Mouse (Mus musculus): ENCODE results near the gene Gata5. TPM values are rescaled to one million over a fixed set of nuclear protein-coding genes. Genes with fewer than 3 reads are reported as not detected.

The Gata5 gene
- polyA plus RNA-seq, 1 experiment from 2014 or later, result 0.05 TPM

GRCm38 (mm10) chr2:180306009-180306408 lies 28.5 kb downstream of the Gata5 start:
- WGBS, result 77% methylated on average over 2 of the region's 2 CpGs
- Histone ChIP-seq H3K36me3 (no peaks in the 10 kb centered on the region), H3K27ac (no peak overlapping the region)

GRCm38 (mm10) chr2:180305490-180305889 lies 29.0 kb downstream of the Gata5 start:
- Histone ChIP-seq H3K4me3 (no peak overlapping the region), H3K4me1 (replicated peaks) (no peaks in the 10 kb centered on the region), H3K4me2 (no peak overlapping the region), H3K36me3 (no peaks in the 10 kb centered on the region), H3K27ac (no peak overlapping the region), H3K9ac (no peak overlapping the region), H3K27me3 (no peaks in the 10 kb centered on the region), H3K9me3 (no peaks in the 10 kb centered on the region)
- 92% methylated on average over 3 of the region's 3 CpGs for WGBS
- no peak for ATAC-seq (ENCODE audit: low FRiP score)

More at GRCm38 (mm10) chr2:180306009-180306408, 28.5 kb downstream of the Gata5 start:
- no peaks in the 10 kb centered on the region for H3K4me1 ChIP-seq (replicated peaks)
- no peak overlapping the region for H3K4me3 ChIP-seq
- no peak overlapping the region for H3K4me2 ChIP-seq
- no peak overlapping the region for H3K9ac ChIP-seq
- H3K27me3 ChIP-seq, result no peaks in the 10 kb centered on the region
- ATAC-seq (ENCODE audit: low FRiP score), result no peak
- no peaks in the 10 kb centered on the region for H3K9me3 ChIP-seq

GRCm38 (mm10) chr2:180304554-180304953 lies 29.9 kb downstream of the Gata5 start:
- H3K4me2 ChIP-seq, result no peak overlapping the region
- no peaks in the 10 kb centered on the region for H3K27me3 ChIP-seq
- no peaks in the 10 kb centered on the region for H3K4me1 ChIP-seq (replicated peaks)
- H3K9ac ChIP-seq, result no peak overlapping the region
- no peak overlapping the region for H3K4me3 ChIP-seq
- H3K9me3 ChIP-seq, result no peaks in the 10 kb centered on the region
- H3K36me3 ChIP-seq, result no peaks in the 10 kb centered on the region
- no peak for ATAC-seq (ENCODE audit: low FRiP score)
- H3K27ac ChIP-seq, result no peak overlapping the region
- WGBS, result 58% methylated on average over 4 of the region's 4 CpGs

GRCm38 (mm10) chr2:180303468-180303867 lies 31.0 kb downstream of the Gata5 start:
- ATAC-seq (ENCODE audit: low FRiP score), result no peak
- H3K9ac ChIP-seq, result no peak overlapping the region
- H3K36me3 ChIP-seq, result no peaks in the 10 kb centered on the region
- no peaks in the 10 kb centered on the region for H3K4me1 ChIP-seq (replicated peaks)
- no peak overlapping the region for H3K4me2 ChIP-seq
- no peak overlapping the region for H3K4me3 ChIP-seq
- H3K27ac ChIP-seq, result no peak overlapping the region
- 95% methylated on average over 12 of the region's 12 CpGs for WGBS
- no peaks in the 10 kb centered on the region for H3K9me3 ChIP-seq
- H3K27me3 ChIP-seq, result no peaks in the 10 kb centered on the region

GRCm38 (mm10) chr2:180302201-180302600 lies 32.3 kb downstream of the Gata5 start:
- no peak overlapping the region for H3K4me2 ChIP-seq
- no peaks in the 10 kb centered on the region for H3K36me3 ChIP-seq
- ATAC-seq (ENCODE audit: low FRiP score), result no peak
- 68% methylated on average over 4 of the region's 4 CpGs for WGBS
- no peaks in the 10 kb centered on the region for H3K27me3 ChIP-seq
- no peaks in the 10 kb centered on the region for H3K4me1 ChIP-seq (replicated peaks)
- H3K9me3 ChIP-seq, result no peaks in the 10 kb centered on the region
- no peak overlapping the region for H3K4me3 ChIP-seq
- H3K9ac ChIP-seq, result no peak overlapping the region
- no peak overlapping the region for H3K27ac ChIP-seq

GRCm38 (mm10) chr2:180300771-180301170 lies 33.7 kb downstream of the Gata5 start:
- H3K4me1 ChIP-seq (replicated peaks), result no peaks in the 10 kb centered on the region
- H3K4me2 ChIP-seq, result no peak overlapping the region
- ATAC-seq (ENCODE audit: low FRiP score), result no peak
- no peak overlapping the region for H3K9ac ChIP-seq
- H3K9me3 ChIP-seq, result no peaks in the 10 kb centered on the region
- no peak overlapping the region for H3K27ac ChIP-seq
- H3K36me3 ChIP-seq, result no peaks in the 10 kb centered on the region
- H3K4me3 ChIP-seq, result no peak overlapping the region
- no peaks in the 10 kb centered on the region for H3K27me3 ChIP-seq
- 55% methylated on average over 5 of the region's 5 CpGs for WGBS

GRCm38 (mm10) chr2:180300252-180300651 lies 34.2 kb downstream of the Gata5 start:
- H3K9me3 ChIP-seq, result no peaks in the 10 kb centered on the region
- H3K27me3 ChIP-seq, result no peaks in the 10 kb centered on the region
- no peak overlapping the region for H3K9ac ChIP-seq
- H3K27ac ChIP-seq, result no peak overlapping the region
- H3K36me3 ChIP-seq, result no peaks in the 10 kb centered on the region
- H3K4me2 ChIP-seq, result no peak overlapping the region
- H3K4me1 ChIP-seq (replicated peaks), result no peaks in the 10 kb centered on the region
- WGBS, result 76% methylated on average over 2 of the region's 2 CpGs
- no peak overlapping the region for H3K4me3 ChIP-seq
- no peak for ATAC-seq (ENCODE audit: low FRiP score)

GRCm38 (mm10) chr2:180292906-180293305 lies 41.6 kb downstream of the Gata5 start:
- Histone ChIP-seq H3K4me1 (replicated peaks) (no peaks in the 10 kb centered on the region), H3K27me3 (peaks cover 4% of the 10 kb centered on the region; the same call in 1 of the 2 replicates), H3K9me3 (no peaks in the 10 kb centered on the region), H3K4me3 (no peak overlapping the region), H3K4me2 (no peak overlapping the region), H3K9ac (no peak overlapping the region), H3K36me3 (no peaks in the 10 kb centered on the region), H3K27ac (no peak overlapping the region)
- ATAC-seq (ENCODE audit: low FRiP score), result no peak
- 72% methylated on average over 8 of the region's 8 CpGs for WGBS

- Histone ChIP-seq H3K27me3 (peaks cover 4% of the 10 kb centered on the region; the same call in 1 of the 2 replicates), H3K27ac (no peak overlapping the region), H3K4me3 (no peak overlapping the region), H3K9me3 (no peaks in the 10 kb centered on the region), H3K4me2 (no peak overlapping the region), H3K9ac (no peak overlapping the region), H3K4me1 (replicated peaks) (no peaks in the 10 kb centered on the region), H3K36me3 (no peaks in the 10 kb centered on the region)
- 79% methylated on average over 4 of the region's 4 CpGs for WGBS
- ATAC-seq (ENCODE audit: low FRiP score), result no peak
Observed at GRCm38 (mm10) chr2:180292026-180292425, 42.5 kb downstream of the Gata5 start.

- no peak overlapping the region for H3K4me3 ChIP-seq
- no peaks in the 10 kb centered on the region for H3K9me3 ChIP-seq
- H3K4me1 ChIP-seq (replicated peaks), result no peaks in the 10 kb centered on the region
- no peaks in the 10 kb centered on the region for H3K36me3 ChIP-seq
- H3K9ac ChIP-seq, result no peak overlapping the region
- no peak overlapping the region for H3K4me2 ChIP-seq
- peaks cover 4% of the 10 kb centered on the region; the same call in 1 of the 2 replicates for H3K27me3 ChIP-seq
- ATAC-seq (ENCODE audit: low FRiP score), result no peak
- no peak overlapping the region for H3K27ac ChIP-seq
- 81% methylated on average over 5 of the region's 5 CpGs for WGBS
Observed at GRCm38 (mm10) chr2:180291566-180291965, 42.9 kb downstream of the Gata5 start.

GRCm38 (mm10) chr2:180290503-180290902 lies 44.0 kb downstream of the Gata5 start:
- no peaks in the 10 kb centered on the region for H3K9me3 ChIP-seq
- ATAC-seq (ENCODE audit: low FRiP score), result no peak
- H3K9ac ChIP-seq, result no peak overlapping the region
- peaks cover 4% of the 10 kb centered on the region; the same call in 1 of the 2 replicates for H3K27me3 ChIP-seq
- no peak overlapping the region for H3K4me3 ChIP-seq
- 70% methylated on average over 6 of the region's 6 CpGs for WGBS
- no peaks in the 10 kb centered on the region for H3K36me3 ChIP-seq
- H3K27ac ChIP-seq, result no peak overlapping the region
- H3K4me1 ChIP-seq (replicated peaks), result no peaks in the 10 kb centered on the region
- H3K4me2 ChIP-seq, result no peak overlapping the region

GRCm38 (mm10) chr2:180289440-180290108 lies 44.9 kb downstream of the Gata5 start, which contains the start of gene Rbbp8nl:
TSS of gene Rbbp8nl (minus strand) at chr2:180289879.
- ATAC-seq (ENCODE audit: low FRiP score), result no peak
- no peak within 1 kb of the TSS for H3K4me3 ChIP-seq
- 51% methylated on average over 16 of the region's 16 CpGs for whole genome bisulfite sequencing
- no peak within 1 kb of the TSS for H3K9ac ChIP-seq
- peaks cover 7% of the 10 kb centered on the region; the same call in 1 of the 2 replicates for H3K27me3 ChIP-seq
- H3K36me3 ChIP-seq, result no peaks in the 10 kb centered on the region
- H3K9me3 ChIP-seq, result no peaks in the 10 kb centered on the region
- no peak within 1 kb of the TSS for H3K4me2 ChIP-seq
- no peaks in the 10 kb centered on the region for H3K4me1 ChIP-seq (replicated peaks)
- H3K27ac ChIP-seq, result no peak within 1 kb of the TSS

GRCm38 (mm10) chr2:180288966-180289365 lies 45.5 kb downstream of the Gata5 start:
- H3K27me3 ChIP-seq, result peaks cover 7% of the 10 kb centered on the region; the same call in 1 of the 2 replicates
- no peaks in the 10 kb centered on the region for H3K9me3 ChIP-seq
- no peak overlapping the region for H3K4me3 ChIP-seq
- no peak for ATAC-seq (ENCODE audit: low FRiP score)
- no peak overlapping the region for H3K9ac ChIP-seq
- no peaks in the 10 kb centered on the region for H3K36me3 ChIP-seq
- H3K27ac ChIP-seq, result no peak overlapping the region
- WGBS, result 63% methylated on average over 11 of the region's 11 CpGs
- H3K4me2 ChIP-seq, result no peak overlapping the region
- no peaks in the 10 kb centered on the region for H3K4me1 ChIP-seq (replicated peaks)

Measured in hindbrain, embryonic 13.5 days (tissue).